Mouse (Mus musculus): ENCODE measurements around the gene Bpifa2. TPM values are rescaled to one million over a fixed set of nuclear protein-coding genes. Genes with fewer than 3 reads are reported as not detected.
A peak's percentile ranks its signal among the peaks of the same experiment; 100 is the strongest.
"Not testable (repeated sequence)": the region's sequence is repeated elsewhere in the genome, so short reads cannot be mapped to it uniquely, and the experiment has no call there.

Bpifa2 gene
- polyA plus RNA-seq, 1 experiment from 2014 or later = not detected

GRCm38 (mm10) chr2:154024676-154025075 lies 16.6 kb downstream of the Bpifa2 start:
- H3K9me3 ChIP-seq (replicated peaks); DNase-seq (ENCODE audit: low spot score); H3K27me3 ChIP-seq (ENCODE audit: low read depth, poor library complexity, severe bottlenecking); H3K36me3 ChIP-seq; H3K4me1 ChIP-seq; H3K4me3 ChIP-seq; H3K27ac ChIP-seq: not testable (repeated sequence)
- WGBS = 84% methylated on average over 4 of the region's 4 CpGs

DNA sequence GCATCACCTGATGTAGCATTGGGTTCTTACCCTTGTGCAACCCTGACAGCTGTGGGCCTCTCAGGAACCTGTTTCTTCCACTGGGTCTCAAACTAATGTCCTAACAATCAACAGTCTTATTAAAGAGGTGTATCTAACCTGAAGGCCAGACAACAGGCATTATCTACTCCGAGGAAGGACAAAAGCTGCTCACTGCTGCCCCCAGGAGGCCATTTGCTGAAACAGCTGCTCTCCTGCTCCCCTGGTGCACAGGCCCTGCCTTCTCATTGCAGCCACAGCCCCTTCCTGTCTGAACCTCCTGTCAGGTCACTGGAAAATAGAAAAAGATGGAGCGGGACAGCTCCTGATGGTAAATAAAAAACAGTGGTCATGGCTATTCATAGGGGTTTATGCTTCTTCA lies 30.9 kb downstream of the Bpifa2 start:
- WGBS = 64% methylated on average over 2 of the region's 2 CpGs
- no peaks in the 10 kb centered on the region for H3K36me3 ChIP-seq
- no peak overlapping the region for H3K27ac ChIP-seq
- no peaks in the 10 kb centered on the region for H3K4me1 ChIP-seq
- H3K9me3 ChIP-seq (replicated peaks) = no peaks in the 10 kb centered on the region
- no peak overlapping the region for H3K4me3 ChIP-seq
- peak; percentile 45 for DNase-seq (ENCODE audit: low spot score)
- no peaks in the 10 kb centered on the region for H3K27me3 ChIP-seq (ENCODE audit: low read depth, poor library complexity, severe bottlenecking)

GRCm38 (mm10) chr2:154044743-154045142 lies 36.7 kb downstream of the Bpifa2 start:
- Histone ChIP-seq H3K27ac (no peak overlapping the region), H3K4me1 (no peaks in the 10 kb centered on the region), H3K27me3 (ENCODE audit: low read depth, poor library complexity, severe bottlenecking) (no peaks in the 10 kb centered on the region), H3K9me3 (replicated peaks) (no peaks in the 10 kb centered on the region), H3K4me3 (no peak overlapping the region), H3K36me3 (no peaks in the 10 kb centered on the region)
- 89% methylated on average over 3 of the region's 3 CpGs for WGBS
- no peak for DNase-seq (ENCODE audit: low spot score)

DNA sequence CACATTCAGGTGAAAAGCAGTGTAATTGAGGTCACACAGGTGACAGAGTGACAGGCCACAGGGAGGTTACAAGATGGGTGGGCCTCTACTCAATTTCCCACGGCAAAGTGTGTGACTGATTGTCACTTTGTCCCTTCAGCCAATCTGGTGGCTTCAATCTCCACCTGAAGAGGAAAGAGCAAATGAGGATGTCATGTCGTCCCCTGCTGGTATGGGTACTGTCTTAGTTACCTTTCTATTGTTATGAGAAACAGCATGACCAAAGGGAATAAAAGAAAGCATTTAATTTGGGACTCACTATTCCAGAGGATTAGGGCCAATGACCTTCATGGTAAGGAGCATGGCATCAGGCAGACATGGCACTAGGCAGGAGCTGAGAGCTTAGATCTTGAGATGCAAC lies 50.6 kb downstream of the Bpifa2 start:
- DNase-seq (ENCODE audit: low spot score) = no peak
- 67% methylated on average over 2 of the region's 2 CpGs for WGBS
- no peaks in the 10 kb centered on the region for H3K36me3 ChIP-seq
- no peaks in the 10 kb centered on the region for H3K9me3 ChIP-seq (replicated peaks)
- H3K4me3 ChIP-seq = no peak overlapping the region
- no peak overlapping the region for H3K27ac ChIP-seq
- no peaks in the 10 kb centered on the region for H3K4me1 ChIP-seq
- no peaks in the 10 kb centered on the region for H3K27me3 ChIP-seq (ENCODE audit: low read depth, poor library complexity, severe bottlenecking)

Other genes with a start within 250 kb of the Bpifa2 start
- 0.06 TPM in 1 of 2 replicates, not detected in the other for gene Efcab8, start 228.3 kb upstream of the Bpifa2 start, polyA plus RNA-seq (2016; fragmentation: Nextera tagmentation; extraction: Ambion mirVana)
- not detected in 2 replicates for gene Sun5, start 137.2 kb upstream of the Bpifa2 start, polyA plus RNA-seq (2016; fragmentation: Nextera tagmentation; extraction: Ambion mirVana)
- not detected in 2 replicates for gene Bpifb2, start 133.2 kb upstream of the Bpifa2 start, polyA plus RNA-seq (2016; fragmentation: Nextera tagmentation; extraction: Ambion mirVana)
- gene Bpifb6, start 107.9 kb upstream of the Bpifa2 start, polyA plus RNA-seq (2016; fragmentation: Nextera tagmentation; extraction: Ambion mirVana) = not detected in 2 replicates
- gene Bpifb3, start 90.0 kb upstream of the Bpifa2 start, polyA plus RNA-seq (2016; fragmentation: Nextera tagmentation; extraction: Ambion mirVana) = not detected in 2 replicates
- not detected in 2 replicates for gene Bpifb4, start 70.1 kb upstream of the Bpifa2 start, polyA plus RNA-seq (2016; fragmentation: Nextera tagmentation; extraction: Ambion mirVana)
- gene Bpifa6, start 33.3 kb upstream of the Bpifa2 start, polyA plus RNA-seq (2016; fragmentation: Nextera tagmentation; extraction: Ambion mirVana) = not detected in 2 replicates
- not detected in 2 replicates for gene Bpifa3, start 122.1 kb downstream of the Bpifa2 start, polyA plus RNA-seq (2016; fragmentation: Nextera tagmentation; extraction: Ambion mirVana)
- gene Bpifa1, start 134.6 kb downstream of the Bpifa2 start, polyA plus RNA-seq (2016; fragmentation: Nextera tagmentation; extraction: Ambion mirVana) = not detected in 2 replicates
- gene Bpifa5, start 154.3 kb downstream of the Bpifa2 start, polyA plus RNA-seq (2016; fragmentation: Nextera tagmentation; extraction: Ambion mirVana) = not detected in 2 replicates
- gene Bpifb1, start 182.6 kb downstream of the Bpifa2 start, polyA plus RNA-seq (2016; fragmentation: Nextera tagmentation; extraction: Ambion mirVana) = not detected in 2 replicates
- gene Bpifb5, start 215.5 kb downstream of the Bpifa2 start, polyA plus RNA-seq (2016; fragmentation: Nextera tagmentation; extraction: Ambion mirVana) = 0.41 TPM in 1 of 2 replicates, not detected in the other
- not detected in 2 replicates for gene Bpifb9a, start 249.6 kb downstream of the Bpifa2 start, polyA plus RNA-seq (2016; fragmentation: Nextera tagmentation; extraction: Ambion mirVana)